Mouse (Mus musculus) intestine, embryonic 14.5 days (tissue): Measurements from ENCODE around the gene Pate2. TPM values are rescaled to one million over a fixed set of nuclear protein-coding genes. Genes with fewer than 3 reads are reported as not detected.

Experiments
- ATAC-seq: fragments of 200-750 bp; cut with Nextera tagmentation; replicated peaks from 2 replicates; pipeline ENCODE4 v1.8.0; 2017; ENCODE audit warnings: low read depth, moderate number of reproducible peaks, moderate TSS enrichment, moderate library complexity; ENCODE audit not compliant: low FRiP score, low TSS enrichment
- DNase-seq: peaks from one replicate; pipeline ENCODE4 v3.0.0-alpha.2; 2018; ENCODE audit warnings: low spot score
- H3K27ac ChIP-seq: fragments of 300-500 bp; sonication (generic); 2 replicates; pipeline ENCODE4 v1.5.1; 2014; ENCODE audit warnings: low read depth, mild to moderate bottlenecking, control low read depth
- H3K27me3 ChIP-seq: fragments of 300-500 bp; sonication (generic); replicated peaks from 2 replicates; pipeline ENCODE4 v1.6.1; 2014; ENCODE audit warnings: low read length, control low read depth; ENCODE audit not compliant: control insufficient read depth, insufficient read depth
- H3K36me3 ChIP-seq: fragments of 300-500 bp; sonication (generic); 2 replicates; pipeline ENCODE4 v1.6.1; 2014; ENCODE audit warnings: low read length, control low read depth; ENCODE audit not compliant: control insufficient read depth, insufficient read depth
- H3K4me1 ChIP-seq: fragments of 300-500 bp; sonication (generic); replicated peaks from 2 replicates; pipeline ENCODE4 v1.6.1; 2014; ENCODE audit warnings: low read length, control low read depth, mixed read lengths; ENCODE audit not compliant: control insufficient read depth, insufficient read depth
- H3K4me2 ChIP-seq: fragments of 300-500 bp; sonication (generic); 2 replicates; pipeline ENCODE4 v1.6.1; 2014; ENCODE audit warnings: low read length
- H3K4me3 ChIP-seq: fragments of 300-500 bp; sonication (generic); 2 replicates; pipeline ENCODE4 v1.5.1; 2014; ENCODE audit warnings: low read depth, low read length, control low read depth, mixed read lengths
- H3K9ac ChIP-seq: fragments of 300-500 bp; sonication (generic); 2 replicates; pipeline ENCODE4 v1.6.1; 2014; ENCODE audit warnings: mild to moderate bottlenecking, low read length
- H3K9me3 ChIP-seq: fragments of 300-500 bp; sonication (generic); 2 replicates; pipeline ENCODE4 v1.6.1; 2016; ENCODE audit warnings: low read length, control low read depth; ENCODE audit not compliant: control insufficient read depth
- WGBS: fragments of 180-500 bp; shearing (Covaris S2); extraction: QIAGEN DNeasy Blood & Tissue Kit; methylation state at CpG from one replicate; pipeline ENCODE4 v1.1.7; 2014; 5-methylcytosine and 5-hydroxymethylcytosine counted together
- polyA plus RNA-seq: library from polyadenylated mRNA; unstranded; fragments of >200 nt; fragmentation: Nextera tagmentation; extraction: Ambion mirVana; gene quantifications from 2 replicates; pipeline ENCODE4 v1.2.1, GENCODE M21; 2014

The Pate2 gene
- polyA plus RNA-seq, 1 experiment from 2014 or later = 0.43 TPM

- Histone ChIP-seq H3K4me3 (no peak overlapping the region), H3K9me3 (no peaks in the 10 kb centered on the region), H3K36me3 (peaks cover 44% of the 10 kb centered on the region), H3K4me1 (peaks cover 11% of the 10 kb centered on the region; the same call in 1 of the 2 replicates), H3K9ac (no peak overlapping the region), H3K27me3 (0 out of 2 replicates have a peak, but pooled peaks cover 7% of the 10 kb centered on the region), H3K27ac (no peak overlapping the region), H3K4me2 (no peak overlapping the region)
- DNase-seq (peak; percentile 21), ATAC-seq (no peak)
- 87% methylated on average over 6 of the region's 6 CpGs for WGBS
Observed at GRCm38 (mm10) chr9:35561583-35561982, 8.5 kb upstream of the Pate2 start.

DNA sequence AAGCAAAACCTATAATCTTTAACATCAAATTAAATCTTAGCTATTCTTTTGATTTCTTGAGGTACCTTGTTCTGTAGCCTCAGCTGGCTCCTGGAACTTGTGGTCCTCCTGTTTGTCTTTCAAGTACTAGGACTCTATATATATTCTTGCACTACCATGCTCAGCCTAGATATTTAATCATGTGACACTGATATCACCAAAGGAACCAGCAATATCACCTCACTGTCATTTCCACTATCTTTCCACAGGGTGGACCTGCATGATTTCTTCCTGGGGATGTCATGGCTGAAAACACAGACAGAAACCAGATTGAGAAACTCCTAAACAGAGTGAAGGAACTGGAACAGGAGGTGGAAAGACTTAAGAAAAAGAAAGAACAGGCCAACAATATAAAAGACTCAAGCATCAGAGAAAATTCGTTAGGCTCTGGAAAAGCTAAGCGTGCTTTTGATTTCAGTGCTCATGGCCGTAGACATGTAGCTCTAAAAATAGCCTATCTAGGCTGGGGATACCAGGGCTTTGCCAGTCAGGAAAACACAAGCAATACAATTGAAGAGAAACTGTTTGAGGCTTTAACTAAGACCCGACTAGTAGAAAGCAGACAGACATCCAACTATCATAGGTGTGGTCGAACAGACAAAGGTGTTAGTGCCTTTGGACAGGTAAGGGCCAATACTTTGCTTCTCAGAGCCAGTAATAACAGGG lies 5.4 kb upstream of the Pate2 start:
- DNase-seq = peak; percentile 39
- H3K36me3 ChIP-seq = peaks cover 61% of the 10 kb centered on the region
- H3K9me3 ChIP-seq = no peaks in the 10 kb centered on the region
- no peak for ATAC-seq
- WGBS = 93% methylated on average over 5 of the region's 5 CpGs
- H3K4me2 ChIP-seq = no peak overlapping the region
- H3K9ac ChIP-seq = no peak overlapping the region
- H3K4me3 ChIP-seq = no peak overlapping the region
- H3K27me3 ChIP-seq = no peaks in the 10 kb centered on the region
- no peak overlapping the region for H3K27ac ChIP-seq
- H3K4me1 ChIP-seq = peaks cover 14% of the 10 kb centered on the region

DNA sequence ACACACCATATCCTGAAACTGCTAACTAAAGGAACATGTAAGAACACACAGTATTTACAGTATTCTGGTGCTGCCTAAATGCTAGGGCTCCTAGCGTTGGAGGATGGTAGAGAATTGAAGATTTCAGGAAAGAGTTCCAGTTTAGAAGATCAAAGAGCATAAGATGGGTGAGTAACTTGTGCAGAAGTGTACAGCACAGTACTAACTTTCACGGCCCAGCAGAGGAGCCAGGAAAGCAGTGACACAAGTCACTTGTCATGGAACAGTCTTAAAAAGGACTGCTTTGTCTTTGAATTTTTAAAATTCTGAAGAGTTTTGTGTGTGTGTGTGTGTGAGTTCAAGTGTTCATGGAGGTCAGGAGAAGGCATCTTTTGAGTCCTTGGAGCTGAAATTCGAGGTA lies 2.1 kb upstream of the Pate2 start:
- peak; percentile 33 for DNase-seq
- no peak overlapping the region for H3K27ac ChIP-seq
- H3K9ac ChIP-seq = no peak overlapping the region
- 91% methylated on average over 3 of the region's 3 CpGs for WGBS
- peaks cover 43% of the 10 kb centered on the region for H3K36me3 ChIP-seq
- H3K4me2 ChIP-seq = no peak overlapping the region
- H3K4me1 ChIP-seq = peaks cover 7% of the 10 kb centered on the region
- H3K9me3 ChIP-seq = no peaks in the 10 kb centered on the region
- no peaks in the 10 kb centered on the region for H3K27me3 ChIP-seq
- no peak overlapping the region for H3K4me3 ChIP-seq
- ATAC-seq = no peak

- WGBS = 8% methylated on average over 5 of the region's 5 CpGs
- Histone ChIP-seq H3K4me2 (peak overlapping the region; percentile 63), H3K9me3 (no peaks in the 10 kb centered on the region), H3K4me3 (peak overlapping the region; percentile 67), H3K27me3 (peaks cover 13% of the 10 kb centered on the region; the same call in 1 of the 2 replicates), H3K4me1 (peaks cover 7% of the 10 kb centered on the region), H3K9ac (peak overlapping the region; percentile 54), H3K36me3 (peaks cover 26% of the 10 kb centered on the region), H3K27ac (no peak overlapping the region)
- ATAC-seq (no peak), DNase-seq (no peak)
Observed at GRCm38 (mm10) chr9:35570663-35571062, 579 bp downstream of the Pate2 start.

- Histone ChIP-seq H3K4me3 (peak overlapping the region; percentile 21), H3K4me2 (peak overlapping the region; percentile 45), H3K9me3 (no peaks in the 10 kb centered on the region), H3K36me3 (no peaks in the 10 kb centered on the region), H3K27ac (no peak overlapping the region), H3K4me1 (no peaks in the 10 kb centered on the region), H3K9ac (no peak overlapping the region), H3K27me3 (peaks cover 13% of the 10 kb centered on the region; the same call in 1 of the 2 replicates)
- DNase-seq (peak; percentile 53), ATAC-seq (no peak)
- WGBS = 3% methylated on average over 32 of the region's 32 CpGs
Observed at GRCm38 (mm10) chr9:35574416-35574815, 4.3 kb downstream of the Pate2 start.

GRCm38 (mm10) chr9:35587674-35588073 lies 17.6 kb downstream of the Pate2 start:
- no peaks in the 10 kb centered on the region for H3K9me3 ChIP-seq
- no peaks in the 10 kb centered on the region for H3K27me3 ChIP-seq
- no peak for ATAC-seq
- H3K27ac ChIP-seq = no peak overlapping the region
- no peaks in the 10 kb centered on the region for H3K4me1 ChIP-seq
- no peaks in the 10 kb centered on the region for H3K36me3 ChIP-seq
- H3K4me2 ChIP-seq = no peak overlapping the region
- 39% methylated on average over 1 of the region's 1 CpGs for WGBS
- DNase-seq = no peak
- no peak overlapping the region for H3K4me3 ChIP-seq
- no peak overlapping the region for H3K9ac ChIP-seq

DNA sequence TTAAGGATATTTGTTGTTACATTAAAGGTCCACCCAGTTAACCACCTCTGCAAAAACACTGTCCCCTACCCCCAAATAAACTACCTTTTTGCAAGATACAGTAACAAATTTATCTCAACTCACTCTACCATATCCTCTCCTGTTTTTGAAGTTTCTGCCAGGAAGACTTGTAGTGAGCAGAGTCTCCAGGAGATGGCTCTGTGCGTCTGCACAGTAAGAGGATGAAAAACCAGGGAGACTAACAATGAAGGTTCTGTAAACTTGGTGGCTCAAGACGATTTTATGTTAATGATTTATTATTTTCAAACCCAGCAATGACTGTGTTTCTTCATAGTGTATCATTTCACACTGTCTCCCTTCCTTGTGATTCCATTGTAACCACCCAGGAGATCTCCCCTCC lies 22.8 kb downstream of the Pate2 start:
- H3K27ac ChIP-seq = no peak overlapping the region
- no peak overlapping the region for H3K4me3 ChIP-seq
- H3K4me2 ChIP-seq = no peak overlapping the region
- DNase-seq (no peak), ATAC-seq (no peak)
- no peaks in the 10 kb centered on the region for H3K9me3 ChIP-seq
- 11% methylated on average over 2 of the region's 2 CpGs for WGBS
- H3K9ac ChIP-seq = no peak overlapping the region
- no peaks in the 10 kb centered on the region for H3K36me3 ChIP-seq
- H3K4me1 ChIP-seq = no peaks in the 10 kb centered on the region
- H3K27me3 ChIP-seq = no peaks in the 10 kb centered on the region

DNA sequence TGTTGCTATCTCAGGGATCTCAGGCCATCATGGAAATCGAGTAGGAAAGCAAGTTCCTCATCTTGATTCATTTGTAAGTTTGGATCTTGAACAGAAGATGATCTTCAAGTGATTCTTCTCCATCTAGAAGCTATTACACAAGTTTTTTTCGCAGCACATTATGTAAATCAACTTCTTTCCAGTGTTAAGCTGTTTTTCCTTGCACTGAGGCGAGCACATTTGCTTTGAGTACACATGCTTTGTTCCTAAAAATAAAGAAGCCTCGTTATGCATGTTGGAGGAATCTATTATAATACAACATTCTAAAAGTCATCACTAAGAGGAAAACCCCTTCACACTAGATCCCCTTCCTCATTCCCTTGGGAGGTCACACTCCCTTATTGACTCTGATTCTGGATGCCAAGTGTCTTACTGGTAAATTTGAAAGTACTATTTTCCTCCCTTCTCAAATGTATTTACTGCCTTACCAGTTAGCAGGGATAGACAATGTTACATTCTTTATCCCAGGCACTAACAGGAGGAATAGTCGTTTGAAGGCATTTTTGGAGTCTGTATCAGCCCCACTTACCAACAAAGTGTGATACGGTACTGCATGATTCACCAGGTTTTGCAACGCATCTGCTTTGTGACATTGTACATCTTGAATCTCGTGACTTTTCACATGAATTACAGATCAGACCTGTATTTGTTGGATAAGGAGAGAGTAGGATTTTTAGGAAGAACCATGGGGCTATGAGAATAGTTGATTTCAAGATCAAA lies 37.7 kb downstream of the Pate2 start:
- Histone ChIP-seq H3K4me1 (no peaks in the 10 kb centered on the region), H3K4me2 (no peak overlapping the region), H3K27ac (no peak overlapping the region), H3K27me3 (no peaks in the 10 kb centered on the region), H3K9ac (no peak overlapping the region), H3K9me3 (no peaks in the 10 kb centered on the region), H3K4me3 (no peak overlapping the region), H3K36me3 (no peaks in the 10 kb centered on the region)
- no peak for ATAC-seq
- 65% methylated on average over 8 of the region's 8 CpGs for WGBS
- DNase-seq = no peak
